Mouse (Mus musculus) G1E (cell line): Measurements from ENCODE around the gene Cyp2c39. TPM values are rescaled to one million over a fixed set of nuclear protein-coding genes. Genes with fewer than 3 reads are reported as not detected.
"Not testable (repeated sequence)": the region's sequence is repeated elsewhere in the genome, so short reads cannot be mapped to it uniquely, and the experiment has no call there.

Experiments used
- ATAC-seq: 2 replicates; pipeline ENCODE4 v1.8.0; 2016; ENCODE audit warnings: mild to moderate bottlenecking; ENCODE audit not compliant: insufficient number of reproducible peaks, poor library complexity, low FRiP score, severe bottlenecking; ENCODE audit errors: extremely low read depth
- DNase-seq: peaks from one replicate; pipeline ENCODE4 v3.0.0; 2012; ENCODE audit warnings: low spot score
- H3K27me3 ChIP-seq: 2 replicates; pipeline ENCODE4 v1.6.1; 2012; ENCODE audit warnings: mild to moderate bottlenecking, low read length, inconsistent platforms; ENCODE audit not compliant: insufficient read depth
- H3K36me3 ChIP-seq: replicated peaks from 2 replicates; pipeline ENCODE3; 2012; ENCODE audit warnings: mild to moderate bottlenecking, inconsistent platforms
- H3K4me1 ChIP-seq: 2 replicates; pipeline ENCODE4 v1.6.1; 2012; ENCODE audit warnings: low read depth, low read length, inconsistent platforms, mixed read lengths; ENCODE audit not compliant: insufficient read depth
- H3K4me3 ChIP-seq: 2 replicates; pipeline ENCODE4 v1.5.1; 2012; ENCODE audit warnings: low read depth, mild to moderate bottlenecking, inconsistent platforms, low read length, moderate library complexity, mixed read lengths
- H3K9me3 ChIP-seq: replicated peaks from 2 replicates; pipeline ENCODE4 v1.6.1; 2012; ENCODE audit warnings: inconsistent platforms
- CTCF ChIP-seq: IDR thresholded peaks from 2 replicates; pipeline ENCODE4 v1.5.1; 2012; ENCODE audit warnings: low read depth, low read length, inconsistent platforms, mixed read lengths
- GATA1 ChIP-seq: IDR thresholded peaks from 2 replicates; pipeline ENCODE4 v1.6.1; 2012; ENCODE audit warnings: borderline replicate concordance, low read length, inconsistent platforms, mixed read lengths
- GATA2 ChIP-seq: IDR thresholded peaks from 2 replicates; pipeline ENCODE4 v1.6.1; 2012; ENCODE audit warnings: low read depth, low read length, inconsistent platforms, borderline replicate concordance
- POLR2AphosphoS5 ChIP-seq: IDR thresholded peaks from 2 replicates; pipeline ENCODE4 v1.6.1; 2012; ENCODE audit warnings: low read depth, low read length, inconsistent platforms; ENCODE audit not compliant: insufficient replicate concordance
- TAL1 ChIP-seq: conservative IDR thresholded peaks from 2 replicates; pipeline ENCODE4 v1.6.1; 2012; ENCODE audit warnings: low read depth, low read length, inconsistent platforms, mixed read lengths
- polyA plus RNA-seq: library from polyadenylated mRNA; stranded (reverse); fragments of >175 nt; gene quantifications from 2 replicates; pipeline ENCODE4 v1.2.3, GENCODE M21; 2012
- total RNA-seq, 2 experiments: library from RNA; stranded (forward) in 1 of 2; stranded (reverse) in 1 of 2; fragments of 200-1000 nt in 1 of 2; fragments of >200 nt in 1 of 2; fragmentation: Nextera tagmentation in 1 of 2; gene quantifications; 2 replicates each; pipeline ENCODE4 v1.2.3; 2014 to 2017

Cyp2c39 gene
- not detected in 2 replicates for total RNA-seq (2014; fragmentation: Nextera tagmentation)
- total RNA-seq (2017), result 0.12 TPM in 1 of 2 replicates, not detected in the other
- polyA plus RNA-seq, result not detected in 2 replicates

- DNase-seq (no peak), ATAC-seq (no peak)
- no peaks in the 10 kb centered on the region for H3K4me1 ChIP-seq
- no peaks in the 10 kb centered on the region for H3K27me3 ChIP-seq
- TF ChIP-seq CTCF, result no peak
- no peak for TF ChIP-seq GATA1
- TF ChIP-seq GATA2, result no peak
- no peak for TF ChIP-seq POLR2AphosphoS5
- no peak for TF ChIP-seq TAL1
- H3K36me3 ChIP-seq, result no peaks in the 10 kb centered on the region
- no peak within 1 kb of the TSS for H3K4me3 ChIP-seq
- no peaks in the 10 kb centered on the region for H3K9me3 ChIP-seq
These were observed at the start of gene Cyp2c39 for GRCm38 (mm10) chr19:39510534-39510933. Gene Cyp2c39, plus strand, starts transcription at chr19:39510862.

DNA sequence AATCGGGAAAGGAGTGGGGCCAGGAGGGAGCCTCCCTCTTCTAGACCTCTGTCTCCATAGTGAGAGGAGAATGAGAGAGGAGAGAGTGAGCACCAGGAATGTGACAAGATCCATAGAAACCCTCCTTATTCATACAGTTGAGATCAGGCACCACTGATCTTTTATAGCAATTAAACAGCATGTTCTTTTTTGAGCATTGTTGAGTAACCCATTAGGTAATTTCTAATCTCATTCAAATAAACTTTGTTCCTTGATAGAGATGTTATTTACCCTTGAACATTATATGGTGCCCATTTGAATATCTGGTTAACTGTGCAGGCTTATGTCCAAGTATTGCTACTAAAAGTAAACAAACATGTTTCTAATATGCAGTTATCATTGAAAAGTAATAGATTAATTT is 47.7 kb upstream of the Cyp2c39 start, which contains the start of gene Cyp2c38:
TSS of gene Cyp2c38 (minus strand) at position 135 of the 400 bp plus-strand sequence.
- DNase-seq, result no peak
- H3K9me3 ChIP-seq, result no peaks in the 10 kb centered on the region
- H3K36me3 ChIP-seq, result no peaks in the 10 kb centered on the region

GRCm38 (mm10) chr19:39463923-39464322 is 46.7 kb upstream of the Cyp2c39 start:
- TF ChIP-seq GATA1 (no peak), CTCF (no peak), POLR2AphosphoS5 (no peak), TAL1 (no peak), GATA2 (no peak)
- Histone ChIP-seq H3K36me3 (no peaks in the 10 kb centered on the region), H3K4me1 (no peaks in the 10 kb centered on the region), H3K9me3 (no peaks in the 10 kb centered on the region), H3K4me3 (no peak overlapping the region), H3K27me3 (no peaks in the 10 kb centered on the region)
- no peak for DNase-seq
- ATAC-seq, result no peak

More for the DNA sequence above, 47.7 kb upstream of the Cyp2c39 start, which contains the start of gene Cyp2c38:
- Histone ChIP-seq H3K4me1 (no peaks in the 10 kb centered on the region), H3K27me3 (no peaks in the 10 kb centered on the region), H3K4me3 (no peak within 1 kb of the TSS)
- TF ChIP-seq POLR2AphosphoS5 (no peak), GATA2 (no peak), TAL1 (no peak), CTCF (no peak), GATA1 (no peak)
- no peak for ATAC-seq

DNA sequence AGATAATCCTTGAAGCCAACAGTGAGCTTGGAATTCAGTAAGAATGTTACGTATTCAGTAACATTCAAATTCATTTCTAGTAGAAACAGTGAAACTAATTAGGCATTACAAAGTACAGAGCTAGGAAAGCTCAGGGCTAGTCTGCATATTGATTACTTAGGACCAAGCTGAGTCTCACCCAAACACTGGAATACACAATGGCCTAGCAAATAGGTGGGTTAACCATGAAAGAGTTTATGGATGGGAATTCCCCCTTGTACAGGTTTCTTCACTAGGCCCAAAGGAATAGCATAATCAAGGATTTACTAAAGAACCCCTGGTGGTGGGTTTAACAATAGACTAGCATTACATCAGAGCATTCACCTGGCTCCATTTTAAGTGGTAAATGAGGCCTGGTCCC is 26.7 kb upstream of the Cyp2c39 start:
- H3K9me3 ChIP-seq, ATAC-seq, H3K27me3 ChIP-seq, H3K4me1 ChIP-seq, H3K36me3 ChIP-seq, DNase-seq, H3K4me3 ChIP-seq: not testable (repeated sequence)

DNA sequence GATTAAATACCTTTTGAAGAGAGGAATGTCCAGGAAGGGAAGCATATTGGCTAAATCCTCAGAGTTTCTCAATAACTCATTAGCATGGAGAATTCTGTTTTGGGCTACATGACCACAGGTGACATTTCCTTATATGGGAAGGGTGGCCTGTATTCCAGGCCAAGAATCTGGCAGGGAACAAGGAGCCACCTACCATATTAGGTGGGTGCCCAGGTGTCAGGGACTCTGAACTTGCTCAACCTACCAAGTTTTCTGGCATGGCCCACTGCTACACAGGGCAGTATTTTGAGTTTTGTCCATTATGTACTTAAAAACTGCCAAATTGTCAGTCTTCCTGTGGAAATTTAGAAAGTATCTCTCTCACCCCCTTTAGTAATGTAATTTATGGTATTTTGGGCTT is 4.3 kb upstream of the Cyp2c39 start:
- no peak for TF ChIP-seq CTCF
- no peak for TF ChIP-seq TAL1
- no peak for TF ChIP-seq POLR2AphosphoS5
- no peak for TF ChIP-seq GATA2
- no peak for TF ChIP-seq GATA1
- ATAC-seq (no peak), DNase-seq (no peak)
- Histone ChIP-seq H3K36me3 (no peaks in the 10 kb centered on the region), H3K9me3 (no peaks in the 10 kb centered on the region), H3K27me3 (no peaks in the 10 kb centered on the region), H3K4me1 (no peaks in the 10 kb centered on the region), H3K4me3 (no peak overlapping the region)

DNA sequence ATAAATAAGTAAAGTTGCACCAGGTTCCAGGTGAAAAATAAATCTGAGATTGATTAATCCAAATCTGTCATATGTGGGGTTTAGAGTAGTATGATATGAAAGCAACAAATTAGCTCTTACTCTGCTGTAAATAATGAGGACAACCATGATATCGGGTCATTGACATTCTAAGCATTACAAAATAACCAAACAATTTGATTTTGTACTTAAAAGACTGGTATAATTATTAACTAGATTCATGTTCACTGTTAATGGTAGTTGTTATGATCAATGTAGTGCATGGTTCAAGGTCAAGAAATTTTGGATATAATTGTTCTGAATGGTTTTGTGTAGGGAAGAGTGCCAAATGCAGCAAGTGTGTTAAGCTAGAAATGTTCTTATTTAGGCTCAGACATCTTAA is 1.1 kb upstream of the Cyp2c39 start:
- DNase-seq (no peak), ATAC-seq (no peak)
- no peaks in the 10 kb centered on the region for H3K27me3 ChIP-seq
- H3K9me3 ChIP-seq, result no peaks in the 10 kb centered on the region
- H3K4me1 ChIP-seq, result no peaks in the 10 kb centered on the region
- H3K36me3 ChIP-seq, result no peaks in the 10 kb centered on the region
- TF ChIP-seq TAL1, result no peak
- H3K4me3 ChIP-seq, result no peak overlapping the region

Other genes with a start within 250 kb of the Cyp2c39 start
- not detected in 2 replicates for gene Cyp2c29, start 241.5 kb upstream of the Cyp2c39 start, total RNA-seq (2014; fragmentation: Nextera tagmentation)
- gene Cyp2c29, start 241.5 kb upstream of the Cyp2c39 start, total RNA-seq (2017), result 0.05 TPM in 1 of 2 replicates, not detected in the other
- not detected in 2 replicates for gene Cyp2c29, start 241.5 kb upstream of the Cyp2c39 start, polyA plus RNA-seq
- gene Cyp2c38, start 47.8 kb upstream of the Cyp2c39 start, total RNA-seq (2014; fragmentation: Nextera tagmentation), result not detected in 2 replicates
- not detected in 2 replicates for gene Cyp2c38, start 47.8 kb upstream of the Cyp2c39 start, total RNA-seq (2017)
- not detected in 2 replicates for gene Cyp2c38, start 47.8 kb upstream of the Cyp2c39 start, polyA plus RNA-seq
- not detected in 2 replicates for gene Cyp2c67, start 138.2 kb downstream of the Cyp2c39 start, total RNA-seq (2014; fragmentation: Nextera tagmentation)
- 0.05 TPM in 1 of 2 replicates, not detected in the other for gene Cyp2c67, start 138.2 kb downstream of the Cyp2c39 start, total RNA-seq (2017)
- not detected in 2 replicates for gene Cyp2c67, start 138.2 kb downstream of the Cyp2c39 start, polyA plus RNA-seq
- not detected in 2 replicates for gene Cyp2c68, start 230.2 kb downstream of the Cyp2c39 start, total RNA-seq (2014; fragmentation: Nextera tagmentation)
- not detected in 2 replicates for gene Cyp2c68, start 230.2 kb downstream of the Cyp2c39 start, total RNA-seq (2017)
- gene Cyp2c68, start 230.2 kb downstream of the Cyp2c39 start, polyA plus RNA-seq, result not detected in 2 replicates